Mouse (Mus musculus): ENCODE measurements around the gene Snapc5. TPM values are rescaled to one million over a fixed set of nuclear protein-coding genes. Genes with fewer than 3 reads are reported as not detected.
"Not testable (repeated sequence)": the region's sequence is repeated elsewhere in the genome, so short reads cannot be mapped to it uniquely, and the experiment has no call there.

Snapc5 gene
- 28.3 and 30.8 TPM in 2 replicates for polyA plus RNA-seq (2015; fragmentation: Nextera tagmentation; extraction: Ambion mirVana)

DNA sequence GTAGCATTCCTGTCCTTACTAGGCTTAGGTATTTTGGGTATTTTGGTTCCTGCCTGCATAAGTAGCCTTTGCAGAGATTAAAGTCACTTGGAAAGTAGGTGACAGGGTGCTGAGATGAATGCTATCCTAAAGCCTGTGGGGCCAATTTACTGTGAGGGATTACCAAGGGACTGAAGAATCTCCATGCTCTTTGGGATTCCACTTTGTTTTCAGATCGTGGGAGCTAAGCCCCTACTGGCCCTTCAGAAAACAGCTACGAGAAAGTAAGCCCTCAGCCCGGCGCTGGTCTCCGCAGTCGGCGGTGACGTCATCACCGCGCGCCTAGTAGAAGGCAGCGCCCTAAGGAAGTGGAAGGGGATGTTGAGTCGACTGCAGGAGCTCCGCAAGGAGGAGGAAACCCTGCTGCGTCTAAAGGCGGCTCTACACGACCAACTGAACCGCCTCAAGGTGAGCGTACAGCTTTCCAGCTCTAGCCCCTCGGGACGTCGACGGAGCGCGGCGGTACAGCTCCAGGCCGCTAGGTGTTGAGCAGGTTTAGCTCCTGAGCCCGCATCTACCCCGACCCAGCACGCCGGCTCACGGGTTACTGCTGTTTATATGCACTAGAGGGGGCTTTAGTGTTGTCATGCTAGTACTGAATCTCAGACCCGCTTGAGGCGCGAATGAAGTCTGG lies at the start of gene Snapc5:
Gene Snapc5 (plus strand): TSS at position 301 of the 673 bp plus-strand sequence.
- WGBS, result 0% methylated on average over 35 of the region's 35 CpGs
- Histone ChIP-seq H3K4me2 (ENCODE audit: low read length) (peak within 1 kb of the TSS; percentile 68), H3K9me3 (replicated peaks; ENCODE audit: control insufficient read depth, low read length, poor library complexity, severe bottlenecking) (no peaks in the 10 kb centered on the region), H3K9ac (ENCODE audit: low read depth, low read length) (peak within 1 kb of the TSS; percentile 69), H3K4me3 (ENCODE audit: low read depth, low read length) (peak within 1 kb of the TSS; percentile 58), H3K27me3 (ENCODE audit: control insufficient read depth, insufficient read depth, low read depth, low read length) (no peaks in the 10 kb centered on the region), H3K36me3 (ENCODE audit: control insufficient read depth, insufficient read depth, low read length) (peaks cover 23% of the 10 kb centered on the region), H3K4me1 (ENCODE audit: control insufficient read depth, insufficient read depth, low read length) (peaks cover 18% of the 10 kb centered on the region), H3K27ac (ENCODE audit: low read length) (peak within 1 kb of the TSS; percentile 82)
- peak; percentile 92 for ATAC-seq

DNA sequence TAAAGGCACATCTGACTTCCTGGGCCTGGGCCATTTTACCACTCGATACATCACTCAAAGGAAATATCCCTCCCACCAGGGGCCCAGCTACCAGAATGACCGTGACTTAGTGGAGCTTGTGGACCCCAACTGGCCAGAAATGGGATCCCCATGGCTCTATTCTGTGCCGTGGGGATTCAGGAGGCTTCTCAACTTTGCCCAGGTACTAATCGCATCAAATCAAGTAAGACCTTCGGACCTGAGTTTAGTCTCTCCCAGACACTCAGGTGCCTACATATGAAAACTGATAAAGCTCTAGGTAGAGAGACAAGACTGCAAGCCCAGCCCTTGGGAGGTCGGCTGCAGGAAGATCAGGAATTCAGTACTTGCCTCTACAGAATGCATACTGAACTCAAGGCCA lies 47.5 kb upstream of the Snapc5 start:
- no peak for ATAC-seq
- 85% methylated on average over 6 of the region's 6 CpGs for WGBS
- no peak overlapping the region for H3K4me2 ChIP-seq (ENCODE audit: low read length)
- H3K27ac ChIP-seq (ENCODE audit: low read length), result no peak overlapping the region
- no peaks in the 10 kb centered on the region for H3K36me3 ChIP-seq (ENCODE audit: control insufficient read depth, insufficient read depth, low read length)
- no peak overlapping the region for H3K9ac ChIP-seq (ENCODE audit: low read depth, low read length)
- H3K4me1 ChIP-seq (ENCODE audit: control insufficient read depth, insufficient read depth, low read length), result no peaks in the 10 kb centered on the region
- no peak overlapping the region for H3K4me3 ChIP-seq (ENCODE audit: low read depth, low read length)
- H3K27me3 ChIP-seq (ENCODE audit: control insufficient read depth, insufficient read depth, low read depth, low read length), result no peaks in the 10 kb centered on the region
- H3K9me3 ChIP-seq (replicated peaks; ENCODE audit: control insufficient read depth, low read length, poor library complexity, severe bottlenecking), result no peaks in the 10 kb centered on the region

DNA sequence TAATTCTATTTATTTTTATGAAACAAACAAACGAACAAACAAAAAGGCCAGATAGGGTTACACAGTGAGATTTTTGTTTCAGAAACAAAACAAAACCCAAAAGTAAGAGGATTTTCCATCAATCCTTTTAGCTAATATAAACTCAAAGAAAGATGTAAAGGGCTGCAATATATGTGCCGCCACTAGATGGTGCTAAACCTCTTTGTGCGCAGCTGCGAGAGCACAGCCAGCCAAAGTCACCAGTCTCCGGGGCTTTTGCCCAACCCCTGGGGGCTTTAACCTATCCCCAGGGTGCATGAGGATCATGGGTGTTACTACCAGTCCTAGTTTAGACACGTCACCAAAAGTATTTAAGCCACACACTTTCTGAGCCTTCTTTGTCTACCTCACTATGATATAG lies 40.2 kb upstream of the Snapc5 start:
- H3K27ac ChIP-seq (ENCODE audit: low read length); H3K9me3 ChIP-seq (replicated peaks; ENCODE audit: control insufficient read depth, low read length, poor library complexity, severe bottlenecking); H3K9ac ChIP-seq (ENCODE audit: low read depth, low read length); H3K27me3 ChIP-seq (ENCODE audit: control insufficient read depth, insufficient read depth, low read depth, low read length); ATAC-seq; H3K4me3 ChIP-seq (ENCODE audit: low read depth, low read length); H3K4me1 ChIP-seq (ENCODE audit: control insufficient read depth, insufficient read depth, low read length); H3K36me3 ChIP-seq (ENCODE audit: control insufficient read depth, insufficient read depth, low read length): not testable (repeated sequence)
- 6% methylated on average over 6 of the region's 6 CpGs for WGBS
- 0 out of 2 replicates have a peak overlapping the region, but pooled peaks have one; percentile 19 for H3K4me2 ChIP-seq (ENCODE audit: low read length)

DNA sequence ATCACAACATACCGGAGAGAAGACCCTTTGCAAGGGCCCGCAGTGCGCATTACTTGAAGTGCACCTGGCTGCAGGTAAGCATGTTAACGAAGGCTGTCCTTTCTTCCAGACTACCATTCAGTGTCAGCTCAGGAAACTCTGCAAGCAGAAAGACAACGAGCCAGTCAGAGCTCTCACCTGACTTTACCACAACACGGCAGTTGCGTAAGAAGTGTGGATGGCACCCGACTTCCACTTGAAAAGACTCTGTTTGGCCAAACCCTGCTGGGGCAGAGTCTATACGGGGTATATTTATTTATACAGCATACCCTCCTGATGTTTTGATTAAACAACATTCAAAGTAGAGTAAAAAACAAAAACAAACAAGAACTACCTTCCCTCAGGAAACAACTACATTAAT lies 39.2 kb upstream of the Snapc5 start:
- WGBS, result 90% methylated on average over 9 of the region's 9 CpGs
- H3K27ac ChIP-seq (ENCODE audit: low read length), result no peak overlapping the region
- ATAC-seq, result no peak
- no peaks in the 10 kb centered on the region for H3K9me3 ChIP-seq (replicated peaks; ENCODE audit: control insufficient read depth, low read length, poor library complexity, severe bottlenecking)
- no peak overlapping the region for H3K4me3 ChIP-seq (ENCODE audit: low read depth, low read length)
- no peak overlapping the region for H3K4me2 ChIP-seq (ENCODE audit: low read length)
- no peak overlapping the region for H3K9ac ChIP-seq (ENCODE audit: low read depth, low read length)
- no peaks in the 10 kb centered on the region for H3K36me3 ChIP-seq (ENCODE audit: control insufficient read depth, insufficient read depth, low read length)
- H3K4me1 ChIP-seq (ENCODE audit: control insufficient read depth, insufficient read depth, low read length), result no peaks in the 10 kb centered on the region
- H3K27me3 ChIP-seq (ENCODE audit: control insufficient read depth, insufficient read depth, low read depth, low read length), result no peaks in the 10 kb centered on the region

DNA sequence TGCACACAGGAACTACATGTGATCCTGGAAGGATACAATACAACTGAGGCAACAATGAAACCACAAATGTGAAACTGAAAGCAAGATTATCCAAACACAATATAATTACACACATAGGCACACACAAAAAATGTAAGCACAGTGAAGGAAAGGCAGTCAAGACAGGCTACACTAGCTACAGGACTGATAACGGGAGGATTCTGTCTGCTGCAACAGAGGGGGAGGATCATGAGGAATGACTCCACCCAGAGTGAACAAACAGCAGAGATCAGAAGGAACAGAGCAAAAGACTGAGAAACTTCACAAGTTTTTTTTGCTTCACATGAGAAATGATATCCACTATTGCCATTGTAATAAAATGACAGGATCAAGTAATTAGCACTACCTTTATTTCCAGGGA lies 22.4 kb upstream of the Snapc5 start:
- Histone ChIP-seq H3K9ac (ENCODE audit: low read depth, low read length) (no peak overlapping the region), H3K27ac (ENCODE audit: low read length) (no peak overlapping the region), H3K27me3 (ENCODE audit: control insufficient read depth, insufficient read depth, low read depth, low read length) (no peaks in the 10 kb centered on the region), H3K36me3 (ENCODE audit: control insufficient read depth, insufficient read depth, low read length) (0 out of 2 replicates have a peak, but pooled peaks cover 3% of the 10 kb centered on the region), H3K4me3 (ENCODE audit: low read depth, low read length) (no peak overlapping the region), H3K4me2 (ENCODE audit: low read length) (no peak overlapping the region), H3K9me3 (replicated peaks; ENCODE audit: control insufficient read depth, low read length, poor library complexity, severe bottlenecking) (no peaks in the 10 kb centered on the region), H3K4me1 (ENCODE audit: control insufficient read depth, insufficient read depth, low read length) (no peaks in the 10 kb centered on the region)
- no peak for ATAC-seq
- WGBS, result 92% methylated on average over 1 of the region's 1 CpGs

DNA sequence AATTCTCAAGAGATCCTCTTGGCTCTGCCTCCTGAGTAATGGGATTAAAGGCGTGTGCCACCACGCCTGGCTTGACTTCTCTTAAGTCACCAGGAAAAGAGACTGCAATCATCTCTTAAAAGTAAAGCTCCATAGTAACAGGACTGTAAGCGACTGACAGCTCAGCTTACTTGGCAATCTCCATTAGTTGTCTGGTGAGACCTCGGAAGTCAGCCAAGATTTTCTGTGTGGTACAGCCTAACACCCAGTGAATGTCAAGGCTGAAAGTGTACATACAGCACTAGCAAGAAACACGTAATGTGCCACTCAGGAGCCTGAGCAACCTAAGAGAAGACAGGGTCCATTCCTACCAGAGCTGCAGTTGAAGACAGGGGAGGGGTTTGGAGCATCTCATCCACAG lies 18.6 kb upstream of the Snapc5 start:
- Histone ChIP-seq H3K4me2 (ENCODE audit: low read length) (no peak overlapping the region), H3K4me3 (ENCODE audit: low read depth, low read length) (no peak overlapping the region), H3K4me1 (ENCODE audit: control insufficient read depth, insufficient read depth, low read length) (no peaks in the 10 kb centered on the region), H3K9me3 (replicated peaks; ENCODE audit: control insufficient read depth, low read length, poor library complexity, severe bottlenecking) (no peaks in the 10 kb centered on the region), H3K27me3 (ENCODE audit: control insufficient read depth, insufficient read depth, low read depth, low read length) (no peaks in the 10 kb centered on the region), H3K9ac (ENCODE audit: low read depth, low read length) (no peak overlapping the region), H3K27ac (ENCODE audit: low read length) (no peak overlapping the region), H3K36me3 (ENCODE audit: control insufficient read depth, insufficient read depth, low read length) (0 out of 2 replicates have a peak, but pooled peaks cover 3% of the 10 kb centered on the region)
- WGBS, result 91% methylated on average over 5 of the region's 5 CpGs
- ATAC-seq, result no peak

DNA sequence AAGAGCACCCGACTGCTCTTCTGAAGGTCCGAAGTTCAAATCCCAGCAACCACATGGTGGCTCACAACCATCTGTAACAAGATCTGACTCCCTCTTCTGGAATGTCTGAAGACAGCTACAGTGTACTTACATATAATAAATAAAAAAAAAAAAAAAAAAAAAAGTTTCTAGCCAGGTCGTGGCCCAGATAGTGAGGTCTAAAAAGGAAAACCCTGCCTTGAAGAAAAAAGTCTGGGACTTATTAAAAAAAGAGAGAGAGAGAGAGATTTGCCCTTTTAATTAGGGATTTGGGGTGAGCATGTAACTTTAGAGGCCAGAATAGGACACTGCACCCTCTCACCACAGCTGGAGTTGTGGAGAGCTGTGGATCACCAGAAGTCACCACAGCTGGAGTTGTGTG lies 9.1 kb upstream of the Snapc5 start:
- not testable (repeated sequence) for H3K9ac ChIP-seq (ENCODE audit: low read depth, low read length); ATAC-seq; H3K4me3 ChIP-seq (ENCODE audit: low read depth, low read length); H3K27me3 ChIP-seq (ENCODE audit: control insufficient read depth, insufficient read depth, low read depth, low read length); H3K27ac ChIP-seq (ENCODE audit: low read length); H3K9me3 ChIP-seq (replicated peaks; ENCODE audit: control insufficient read depth, low read length, poor library complexity, severe bottlenecking); H3K4me2 ChIP-seq (ENCODE audit: low read length); H3K36me3 ChIP-seq (ENCODE audit: control insufficient read depth, insufficient read depth, low read length)
- peaks cover 14% of the 10 kb centered on the region for H3K4me1 ChIP-seq (ENCODE audit: control insufficient read depth, insufficient read depth, low read length)
- WGBS, result 87% methylated on average over 3 of the region's 3 CpGs

DNA sequence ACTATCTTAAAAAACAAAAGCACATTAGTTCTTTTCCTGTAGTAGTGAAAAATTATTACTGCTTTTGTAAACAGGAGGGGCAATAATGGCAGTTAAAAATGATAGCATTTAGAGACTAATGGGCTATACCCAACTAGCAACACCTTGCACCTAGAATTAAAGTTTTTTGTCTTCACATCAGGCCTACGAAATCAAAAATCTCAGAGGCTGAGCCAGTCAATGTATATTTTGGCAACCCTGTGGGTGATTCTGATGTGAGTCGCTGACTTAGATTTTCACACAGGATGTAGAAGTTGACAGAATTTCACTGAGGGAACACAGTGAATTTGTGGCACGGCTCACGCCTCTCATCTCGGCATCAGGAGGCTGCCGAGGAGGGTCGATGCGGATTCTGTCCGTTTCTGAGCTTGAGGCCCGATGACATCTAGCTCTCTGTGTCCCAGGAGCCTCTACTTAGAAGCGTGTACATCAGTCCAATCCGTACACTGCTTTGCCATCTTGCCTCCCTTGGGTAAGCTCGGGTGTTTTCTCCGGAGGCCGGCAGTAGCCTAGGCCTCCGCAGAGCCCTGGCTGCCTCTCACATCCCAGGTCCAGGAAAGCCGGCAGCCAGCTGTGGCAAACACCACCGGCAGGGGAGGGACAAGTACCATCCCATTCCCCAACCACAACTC lies 6.8 kb upstream of the Snapc5 start:
- 4% methylated on average over 18 of the region's 18 CpGs for WGBS
- peak; percentile 77; the same call in 1 of the 2 replicates for ATAC-seq

More for the DNA sequence above, 6.8 kb upstream of the Snapc5 start:
- H3K4me1 ChIP-seq (ENCODE audit: control insufficient read depth, insufficient read depth, low read length), result peaks cover 16% of the 10 kb centered on the region
- H3K4me2 ChIP-seq (ENCODE audit: low read length), result peak overlapping the region; percentile 86
- no peaks in the 10 kb centered on the region for H3K27me3 ChIP-seq (ENCODE audit: control insufficient read depth, insufficient read depth, low read depth, low read length)
- H3K36me3 ChIP-seq (ENCODE audit: control insufficient read depth, insufficient read depth, low read length), result peaks cover 17% of the 10 kb centered on the region
- H3K9ac ChIP-seq (ENCODE audit: low read depth, low read length), result peak overlapping the region; percentile 65
- H3K4me3 ChIP-seq (ENCODE audit: low read depth, low read length), result peak overlapping the region; percentile 77
- H3K27ac ChIP-seq (ENCODE audit: low read length), result peak overlapping the region; percentile 77
- H3K9me3 ChIP-seq (replicated peaks; ENCODE audit: control insufficient read depth, low read length, poor library complexity, severe bottlenecking), result no peaks in the 10 kb centered on the region

Measured in midbrain, embryonic 16.5 days (tissue).